Mouse (Mus musculus) gastrocnemius, postnatal 36 days (tissue): ENCODE results near the gene Gng2. TPM values are rescaled to one million over a fixed set of nuclear protein-coding genes. Genes with fewer than 3 reads are reported as not detected.

Source experiments
- DNase-seq, 2 experiments: peaks; one replicate each; pipeline ENCODE4 v3.0.0; 2022
- intact Hi-C: fragments of 180-260 bp; cut with DNase I; formaldehyde crosslinking; loops from one replicate; pipeline ENCODE4 v1.15.1; 2025
- total RNA-seq, 2 experiments: library from RNA; stranded (reverse); gene quantifications; 2 replicates each; pipeline ENCODE4 v1.2.3; 2021

The Gng2 gene
- total RNA-seq, 2 experiments from 2014 or later = 2.3 to 4.1 TPM

GRCm38 (mm10) chr14:19985107-19985911 is 7.9 kb upstream of the Gng2 start:
- intact Hi-C loops = no loop called here
- DNase-seq = peak in 1 of 2 experiments; percentile 14

- intact Hi-C loops = loop anchor here (10.0 kb wide), 1 partner anchor 132 kb away; no protein-coding TSS in a partner anchor
- peak; percentile 26 to 34 for DNase-seq
Measured at GRCm38 (mm10) chr14:19976421-19977270, 781 bp downstream of the Gng2 start.

- no peak for DNase-seq
- intact Hi-C loops = loop anchor here (10.0 kb wide), 1 partner anchor 130 kb away; no protein-coding TSS in a partner anchor
Measured at GRCm38 (mm10) chr14:19974978-19975493, 2.4 kb downstream of the Gng2 start.

GRCm38 (mm10) chr14:19974429-19974828 is 3.0 kb downstream of the Gng2 start:
- intact Hi-C loops = loop anchor here (10.0 kb wide), 1 partner anchor 130 kb away; no protein-coding TSS in a partner anchor
- DNase-seq = no peak

GRCm38 (mm10) chr14:19972316-19973029 is 5.0 kb downstream of the Gng2 start:
- intact Hi-C loops = loop anchor here (10.0 kb wide), 1 partner anchor 128 kb away; no protein-coding TSS in a partner anchor

GRCm38 (mm10) chr14:19970845-19971244 is 6.6 kb downstream of the Gng2 start:
- intact Hi-C loops = loop anchor here (10.0 kb wide), 1 partner anchor 126 kb away; no protein-coding TSS in a partner anchor
- DNase-seq = no peak

More at GRCm38 (mm10) chr14:19972316-19973029, 5.0 kb downstream of the Gng2 start:
- DNase-seq = no peak

GRCm38 (mm10) chr14:19970106-19970785 is 7.2 kb downstream of the Gng2 start:
- intact Hi-C loops = loop anchor here (10.0 kb wide), 1 partner anchor 125 kb away; no protein-coding TSS in a partner anchor

GRCm38 (mm10) chr14:19969566-19969965 is 7.9 kb downstream of the Gng2 start:
- intact Hi-C loops = no loop called here
- no peak for DNase-seq

More at GRCm38 (mm10) chr14:19970106-19970785, 7.2 kb downstream of the Gng2 start:
- DNase-seq = no peak

GRCm38 (mm10) chr14:19969011-19969521 is 8.4 kb downstream of the Gng2 start:
- intact Hi-C loops = no loop called here
- DNase-seq = no peak

GRCm38 (mm10) chr14:19968321-19969010 is 9.0 kb downstream of the Gng2 start:
- intact Hi-C loops = no loop called here
- no peak for DNase-seq

GRCm38 (mm10) chr14:19967482-19967881 is 9.9 kb downstream of the Gng2 start:
- intact Hi-C loops = no loop called here
- no peak for DNase-seq

- intact Hi-C loops = no loop called here
- DNase-seq = no peak
Measured at GRCm38 (mm10) chr14:19963961-19964505, 13.4 kb downstream of the Gng2 start.

GRCm38 (mm10) chr14:19961924-19962915 is 15.2 kb downstream of the Gng2 start:
- DNase-seq = no peak
- intact Hi-C loops = no loop called here

- no peak for DNase-seq
- intact Hi-C loops = no loop called here
Measured at GRCm38 (mm10) chr14:19959860-19960259, 17.6 kb downstream of the Gng2 start.

- no peak for DNase-seq
- intact Hi-C loops = no loop called here
Measured at GRCm38 (mm10) chr14:19955077-19955476, 22.4 kb downstream of the Gng2 start.

- DNase-seq = no peak
- intact Hi-C loops = no loop called here
Measured at GRCm38 (mm10) chr14:19950812-19951211, 26.6 kb downstream of the Gng2 start.

GRCm38 (mm10) chr14:19949475-19949874 is 28.0 kb downstream of the Gng2 start:
- intact Hi-C loops = no loop called here
- DNase-seq = no peak
